Mouse (Mus musculus) ES-Bruce4 (cell line): Measurements from ENCODE around the gene Btbd1.
A peak's percentile ranks its signal among the peaks of the same experiment; 100 is the strongest.

Experiments used
- CTCF ChIP-seq: IDR thresholded peaks from one replicate; pipeline ENCODE4 v1.8.1; 2011; ENCODE audit warnings: low read depth, low read length
- EP300 ChIP-seq: IDR thresholded peaks from 2 replicates; pipeline ENCODE4 v1.6.1; 2011; ENCODE audit warnings: low read depth, low read length; ENCODE audit not compliant: insufficient read depth
- POLR2A ChIP-seq: IDR thresholded peaks from one replicate; pipeline ENCODE4 v1.8.1; 2011; ENCODE audit warnings: low read length; ENCODE audit not compliant: insufficient read depth

- TF ChIP-seq EP300 (no peak), CTCF (peak; percentile 30), POLR2A (no peak)
Observed at GRCm38 (mm10) chr7:81744145-81744544, 85.1 kb downstream of the Btbd1 start.
